Comparison of ENCODE assay signal across 33 mouse cellular contexts in the genomic region with DNA sequence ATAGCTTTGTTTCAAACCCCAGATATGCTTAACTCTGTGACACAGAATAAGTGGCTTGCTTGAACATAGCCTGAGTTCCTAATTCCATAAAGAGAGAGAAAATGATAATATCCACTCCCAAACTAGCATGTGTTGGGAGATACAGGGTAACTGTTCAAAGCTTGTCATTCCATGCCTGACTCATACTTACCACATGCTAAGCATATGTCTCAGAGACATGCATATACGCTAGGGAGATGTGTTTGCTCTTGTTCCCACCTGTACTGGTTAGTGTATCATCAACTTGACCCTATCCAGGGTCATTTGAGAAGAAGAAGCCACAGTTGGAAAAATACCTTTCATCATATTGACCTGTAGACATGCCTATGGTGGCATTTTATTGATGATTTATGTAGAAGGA.
"Had no signal": no experiment of that assay in that cellular context is flagged by ENCODE, and none has a peak within 500 bp of the region (broad histone marks: within the 10 kb centered on the region; RNA-seq: fewer than 3 reads in every experiment).

No protein-coding gene starts in this region.

- DNase-seq: heart, postnatal 10 days; heart, postnatal 14 days; heart, postnatal 36 days; heart, postnatal 4 days; kidney, adult 11 months; kidney, adult 18-20 months; kidney, adult 8-10 months; kidney, postnatal 10 days; kidney, postnatal 14 days; kidney, postnatal 25 days; kidney, postnatal 36 days; kidney, postnatal 4 days; layer of hippocampus, adult 9-11 months; layer of hippocampus, postnatal 36 days had no signal

- H3K9me3 ChIP-seq: heart, embryonic 10.5 days; heart, embryonic 12.5 days; heart, embryonic 13.5 days; heart, embryonic 15.5 days; hindbrain, embryonic 10.5 days; hindbrain, embryonic 12.5 days; hindbrain, embryonic 13.5 days; hindbrain, embryonic 15.5 days; intestine, embryonic 15.5 days; kidney, embryonic 15.5 days had no signal

- H3K36me3 ChIP-seq: heart, embryonic 10.5 days; heart, embryonic 12.5 days; heart, embryonic 13.5 days; heart, embryonic 15.5 days; hindbrain, embryonic 10.5 days; hindbrain, embryonic 12.5 days; hindbrain, embryonic 13.5 days; hindbrain, embryonic 15.5 days; intestine, embryonic 15.5 days; kidney, embryonic 15.5 days had no signal

- H3K4me1 ChIP-seq: heart, embryonic 10.5 days; hindbrain, embryonic 13.5 days; hindbrain, embryonic 15.5 days; intestine, embryonic 15.5 days had no signal

- H3K27me3 ChIP-seq: heart, embryonic 12.5 days; heart, embryonic 13.5 days; heart, embryonic 15.5 days; hindbrain, embryonic 12.5 days; hindbrain, embryonic 13.5 days; hindbrain, embryonic 15.5 days; intestine, embryonic 15.5 days; kidney, embryonic 15.5 days had no signal

- H3K4me2 ChIP-seq: heart, embryonic 11.5 days; heart, embryonic 12.5 days; heart, embryonic 13.5 days; heart, embryonic 15.5 days; hindbrain, embryonic 12.5 days; hindbrain, embryonic 13.5 days; hindbrain, embryonic 14.5 days; hindbrain, embryonic 15.5 days; intestine, embryonic 15.5 days; kidney, embryonic 15.5 days had no signal

- ATAC-seq: hindbrain, embryonic 16.5 days; hindbrain, postnatal 0 days; inflammation-experienced regulatory T-cells, adult 6 months; intestine, embryonic 15.5 days; intestine, embryonic 16.5 days; intestine, postnatal 0 days had no signal

- H3K27ac ChIP-seq: heart, embryonic 10.5 days; heart, embryonic 13.5 days; heart, embryonic 15.5 days; hindbrain, embryonic 10.5 days; hindbrain, embryonic 12.5 days; hindbrain, embryonic 13.5 days; hindbrain, embryonic 14.5 days; hindbrain, embryonic 15.5 days; hindbrain, postnatal 0 days; intestine, embryonic 15.5 days; kidney, embryonic 15.5 days; kidney, postnatal 0 days; layer of hippocampus, adult 2 months had no signal

- H3K4me3 ChIP-seq: heart, embryonic 10.5 days; heart, embryonic 12.5 days; heart, embryonic 13.5 days; heart, embryonic 15.5 days; hindbrain, embryonic 10.5 days; hindbrain, embryonic 12.5 days; hindbrain, embryonic 13.5 days; hindbrain, embryonic 15.5 days; intestine, embryonic 15.5 days; kidney, embryonic 15.5 days; layer of hippocampus, adult 2 months had no signal

- H3K9ac ChIP-seq: heart, embryonic 12.5 days; heart, embryonic 13.5 days; heart, embryonic 15.5 days; hindbrain, embryonic 12.5 days; hindbrain, embryonic 13.5 days; hindbrain, embryonic 14.5 days; hindbrain, embryonic 15.5 days; intestine, embryonic 15.5 days; kidney, embryonic 15.5 days had no signal
